Mouse (Mus musculus) sigmoid colon, adult 10 weeks (tissue): ENCODE results near the gene Rbp1. TPM values are rescaled to one million over a fixed set of nuclear protein-coding genes. Genes with fewer than 3 reads are reported as not detected.

Experiments
- polyA plus RNA-seq: library from polyadenylated mRNA; stranded (reverse); fragments of 350-450 nt; fragmentation: Illumina TruSeq; extraction: RNeasy Lipid Tissue Mini Kit (QIAGEN cat#74804); gene quantifications from one replicate; pipeline ENCODE4 v1.2.3, GENCODE M21; 2014; ENCODE audit warnings: low read depth, low replicate concordance

The Rbp1 gene
- polyA plus RNA-seq: 0.32 TPM

GRCm38 (mm10) chr9:98422656-98423055 lies at the start of gene Rbp1:
Rbp1 (plus strand) TSS chr9:98422961.

GRCm38 (mm10) chr9:98485815-98486214 lies 63.1 kb downstream of the Rbp1 start, which contains the start of gene Rbp2:
Rbp2 (plus strand) TSS chr9:98486115.

Other genes with a start within 250 kb of the Rbp1 start
- 7.9 TPM for gene Nmnat3, start 135.5 kb upstream of the Rbp1 start, polyA plus RNA-seq
- 12.3 TPM for gene Rbp2, start 63.2 kb downstream of the Rbp1 start, polyA plus RNA-seq
- gene Copb2, start 140.8 kb downstream of the Rbp1 start, polyA plus RNA-seq: 390 TPM
- gene Mrps22, start 178.7 kb downstream of the Rbp1 start, polyA plus RNA-seq: 54.1 TPM